Mouse (Mus musculus) megakaryocyte, embryonic 14.5 days (primary cell): ENCODE measurements around the gene Rfx3.

Experiments used
- FLI1 ChIP-seq: IDR thresholded peaks from 2 replicates; pipeline ENCODE4 v1.6.1; 2012; ENCODE audit warnings: low read length, inconsistent platforms, mixed read lengths
- GATA1 ChIP-seq: IDR thresholded peaks from 3 replicates; pipeline ENCODE4 v1.6.1; 2012; ENCODE audit warnings: mixed read lengths, low read length, inconsistent platforms, borderline replicate concordance

DNA sequence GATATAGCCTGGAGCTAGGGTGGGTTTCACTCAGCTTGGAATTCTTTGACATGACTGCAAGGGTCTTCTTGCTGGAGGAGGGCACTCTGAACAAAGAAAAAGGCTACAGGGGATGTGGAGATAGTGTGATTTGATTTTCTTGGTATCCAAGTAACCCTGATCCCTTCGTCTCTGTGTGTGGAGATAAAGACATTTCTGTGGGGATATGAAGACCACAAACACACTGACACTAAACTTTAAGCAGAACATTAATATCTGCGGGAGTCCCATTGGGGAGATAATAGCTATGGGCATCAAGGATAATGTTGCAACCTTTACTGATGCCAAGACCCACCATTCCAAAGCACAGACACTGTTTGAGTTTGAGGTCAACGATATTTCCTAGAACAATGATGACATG is 49.7 kb downstream of the Rfx3 start:
- TF ChIP-seq GATA1: no peak
- no peak for TF ChIP-seq FLI1
